Mouse (Mus musculus) brain, embryonic 14.5 days (tissue): ENCODE data around the gene Exoc6.

ENCODE experiments used
- CTCF ChIP-seq: fragments of 200-500 bp; IDR thresholded peaks from 2 replicates; pipeline ENCODE4 v1.5.1; 2012; ENCODE audit warnings: inconsistent platforms, mild to moderate bottlenecking, moderate library complexity, borderline replicate concordance; ENCODE audit not compliant: insufficient read depth, insufficient read length; ENCODE audit errors: extremely low read depth
- POLR2A ChIP-seq: fragments of 200-500 bp; IDR thresholded peaks from 2 replicates; pipeline ENCODE4 v1.6.1; 2012; ENCODE audit warnings: mild to moderate bottlenecking, inconsistent platforms, borderline replicate concordance; ENCODE audit not compliant: poor library complexity, insufficient read depth, insufficient read length, severe bottlenecking; ENCODE audit errors: extremely low read depth

DNA sequence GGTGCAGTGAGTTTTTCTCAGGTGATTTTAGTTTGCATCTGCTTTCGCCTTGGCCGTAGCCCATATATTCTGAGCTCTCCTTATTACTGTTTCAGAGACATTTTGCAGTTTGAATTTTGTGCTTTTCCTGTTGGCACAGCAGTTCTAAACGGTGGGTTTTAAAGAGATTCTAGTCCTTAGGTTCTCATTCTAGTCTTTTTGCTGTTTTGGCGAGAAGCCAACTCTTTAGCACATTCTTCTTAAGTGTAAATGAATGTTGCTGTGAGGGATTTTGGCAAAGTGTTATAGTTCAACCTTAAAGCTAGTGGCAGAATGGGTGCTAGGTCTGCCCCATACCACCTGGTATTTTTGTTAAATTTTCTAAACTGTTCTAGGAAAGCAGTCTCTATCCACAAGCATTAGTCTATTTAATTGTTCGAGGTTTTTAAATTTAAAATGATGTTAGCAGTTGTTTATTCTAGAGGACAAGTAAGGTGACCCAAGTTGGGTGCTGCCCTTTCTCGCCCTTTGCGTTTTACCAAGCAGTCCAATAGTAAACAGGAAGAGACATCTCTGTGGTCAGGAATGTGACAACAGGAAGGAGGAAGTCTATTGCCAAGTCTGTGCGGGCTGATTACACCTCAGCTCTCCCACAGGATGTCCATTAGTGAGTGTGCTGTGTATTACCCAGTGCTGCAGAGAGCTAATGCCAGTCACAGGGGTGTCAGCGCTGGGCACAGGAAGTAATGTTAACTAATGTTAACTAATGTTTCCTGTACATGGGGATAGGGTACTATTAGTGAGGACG, 11.1 kb downstream of the Exoc6 start:
- TF ChIP-seq CTCF (no peak), POLR2A (no peak)
